Mouse (Mus musculus) heart, postnatal 4 days (tissue): ENCODE data around the gene Saysd1. TPM values are rescaled to one million over a fixed set of nuclear protein-coding genes. Genes with fewer than 3 reads are reported as not detected.

Source experiments
- DNase-seq: peaks from one replicate; pipeline ENCODE4 v3.0.0; 2021
- total RNA-seq, 2 experiments: library from RNA; stranded (reverse); gene quantifications; 2 replicates each; pipeline ENCODE4 v1.2.3; 2021

Gene Saysd1
- total RNA-seq, 2 experiments from 2014 or later, result 2.7 to 3.4 TPM

DNA sequence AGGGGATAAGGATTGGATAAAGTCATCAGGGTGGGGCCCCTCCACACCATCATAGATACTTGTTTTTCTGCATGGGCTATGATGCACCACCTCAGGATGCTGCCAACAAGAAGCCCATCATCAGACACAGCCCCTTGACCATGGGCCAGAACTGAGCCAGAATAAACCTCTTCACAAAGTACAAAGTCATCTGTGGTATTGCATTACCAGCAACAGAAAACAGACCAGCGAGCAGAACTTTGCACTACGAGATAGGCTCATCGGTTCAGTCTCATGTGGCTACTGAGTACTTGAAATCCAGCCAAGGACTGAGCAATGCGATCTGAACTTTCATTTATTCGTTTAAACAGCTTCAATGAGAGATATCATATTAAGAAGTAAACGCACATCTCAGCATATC is 24.4 kb upstream of the Saysd1 start:
- peak; percentile 23 for DNase-seq

GRCm38 (mm10) chr14:20158727-20159681 is 20.7 kb upstream of the Saysd1 start:
- DNase-seq, result peak; percentile 18

GRCm38 (mm10) chr14:20157595-20157994 is 19.3 kb upstream of the Saysd1 start:
- DNase-seq, result no peak

DNA sequence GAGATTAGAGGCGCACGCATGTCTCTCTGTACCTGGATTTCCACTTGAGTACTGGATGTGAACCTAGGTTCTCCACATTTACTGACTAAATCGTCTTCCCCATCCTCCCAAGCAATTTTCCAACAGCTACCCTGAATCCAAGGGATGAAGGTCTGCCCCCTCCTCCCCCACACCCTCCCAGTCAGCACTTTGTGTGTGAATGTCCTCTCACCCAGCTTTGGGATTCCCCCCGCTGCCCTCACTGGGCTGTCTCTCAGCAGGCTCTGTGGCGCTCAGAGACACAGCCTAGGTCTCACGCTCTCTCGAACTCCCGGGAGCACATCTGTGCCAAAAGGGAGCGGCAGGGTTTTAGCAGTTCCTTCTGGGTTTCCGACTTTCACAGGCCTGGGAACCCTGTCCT is 17.4 kb upstream of the Saysd1 start:
- no peak for DNase-seq

DNA sequence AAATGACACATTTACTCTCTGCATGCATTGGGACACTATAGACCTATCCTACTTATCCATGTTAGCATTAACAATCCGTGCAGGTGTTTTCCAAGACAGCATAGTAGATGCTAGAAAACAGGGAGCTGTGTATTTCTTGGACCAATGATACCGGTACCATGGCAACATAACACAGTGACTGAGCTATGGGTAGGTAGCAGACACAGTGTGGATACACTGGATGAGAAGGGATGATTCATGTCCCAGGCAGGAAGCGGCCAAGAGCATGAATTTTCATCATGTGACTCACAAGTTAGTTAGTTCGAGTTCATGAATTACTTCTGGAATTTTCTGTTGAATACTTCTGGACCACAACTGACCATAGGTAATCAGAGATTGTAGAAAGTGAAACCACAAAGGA is 16.6 kb upstream of the Saysd1 start:
- no peak for DNase-seq

DNA sequence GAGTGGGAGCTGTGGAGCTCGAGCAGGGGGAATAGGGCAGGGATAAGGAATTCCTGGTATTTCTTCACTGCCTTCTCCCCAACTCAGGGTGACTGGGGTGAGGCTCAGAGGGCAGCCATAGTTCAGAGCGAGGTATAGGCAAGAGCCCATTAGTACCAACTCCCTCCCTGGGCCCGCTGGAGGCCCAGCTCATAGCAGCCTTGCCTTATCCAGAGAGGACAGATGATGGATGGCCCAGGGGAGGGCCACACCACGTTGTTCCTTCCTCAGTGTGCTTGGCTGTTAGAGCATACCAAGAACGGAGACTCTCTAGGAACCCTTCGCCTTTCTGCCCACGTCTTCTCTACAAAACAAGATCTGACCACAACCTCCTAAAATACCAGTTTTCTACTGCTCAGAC is 15.9 kb upstream of the Saysd1 start:
- no peak for DNase-seq

DNA sequence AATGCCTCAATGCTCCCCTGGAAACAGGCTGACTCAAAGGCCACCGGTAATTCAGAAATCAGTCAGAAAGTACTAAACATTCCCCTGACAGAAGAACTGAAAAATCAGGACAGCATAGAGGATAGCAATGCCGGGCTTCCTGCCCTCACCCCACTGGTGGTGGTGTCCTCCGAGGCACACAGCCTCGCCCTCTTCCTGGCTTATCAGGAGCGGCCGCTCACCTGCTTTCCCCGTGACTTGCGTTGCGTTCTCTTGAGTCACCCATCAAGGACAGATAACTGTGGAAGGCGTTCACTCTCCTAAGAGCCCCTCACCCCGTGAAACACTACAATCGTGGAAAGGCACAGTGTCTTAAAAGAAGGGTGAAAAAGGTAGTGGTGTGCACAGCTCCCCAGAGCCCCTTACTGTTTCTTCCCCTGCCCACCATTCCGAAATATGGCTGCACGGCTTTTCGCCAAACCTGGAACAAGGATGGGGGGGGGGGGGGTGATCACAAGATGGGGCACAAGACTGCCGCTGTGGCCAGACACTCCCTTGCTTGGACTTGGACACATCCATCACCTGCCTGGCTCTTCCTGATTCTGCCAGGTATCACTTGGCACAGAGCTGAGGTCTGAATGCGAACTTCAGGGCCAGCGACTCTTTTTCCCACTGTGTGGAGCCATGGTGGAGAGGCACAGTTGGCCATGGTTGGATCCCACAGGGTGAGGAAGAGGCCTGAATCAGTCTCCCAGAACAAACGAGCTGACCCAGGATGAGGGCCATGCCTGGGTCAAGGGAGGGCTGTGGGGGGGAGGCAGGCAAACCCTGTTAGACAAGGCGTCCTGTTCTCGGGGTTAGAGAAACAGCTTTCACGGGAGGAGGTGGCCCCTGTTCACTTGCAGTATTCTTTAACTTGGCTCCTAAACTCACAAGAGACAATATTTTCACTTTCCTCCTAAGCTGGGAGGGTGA is 11.1 kb upstream of the Saysd1 start:
- no peak for DNase-seq

- no peak for DNase-seq
These were observed 10.2 kb upstream of the Saysd1 start for GRCm38 (mm10) chr14:20148514-20148913.

GRCm38 (mm10) chr14:20147854-20148253 is 9.5 kb upstream of the Saysd1 start:
- DNase-seq, result no peak

DNA sequence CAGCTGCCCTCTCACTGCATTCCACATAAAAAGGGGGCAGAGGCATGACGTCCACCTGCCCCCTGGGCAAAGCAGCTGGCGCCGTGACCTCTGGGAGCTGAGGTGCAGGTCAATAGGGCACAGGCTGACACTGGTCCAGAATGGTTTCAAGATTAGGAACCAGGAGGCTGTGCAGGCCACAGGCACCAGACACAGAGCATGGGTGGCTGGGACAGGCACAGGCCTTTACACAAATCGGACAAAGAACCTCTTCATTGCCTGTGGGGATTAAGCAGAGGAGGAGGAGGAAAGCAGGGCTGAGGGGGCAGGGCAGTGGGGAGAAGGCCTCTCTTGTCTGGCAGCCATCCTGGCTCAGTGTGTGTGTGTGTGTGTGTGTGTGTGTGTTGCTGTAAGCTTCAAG is 5.8 kb upstream of the Saysd1 start:
- DNase-seq, result no peak

DNA sequence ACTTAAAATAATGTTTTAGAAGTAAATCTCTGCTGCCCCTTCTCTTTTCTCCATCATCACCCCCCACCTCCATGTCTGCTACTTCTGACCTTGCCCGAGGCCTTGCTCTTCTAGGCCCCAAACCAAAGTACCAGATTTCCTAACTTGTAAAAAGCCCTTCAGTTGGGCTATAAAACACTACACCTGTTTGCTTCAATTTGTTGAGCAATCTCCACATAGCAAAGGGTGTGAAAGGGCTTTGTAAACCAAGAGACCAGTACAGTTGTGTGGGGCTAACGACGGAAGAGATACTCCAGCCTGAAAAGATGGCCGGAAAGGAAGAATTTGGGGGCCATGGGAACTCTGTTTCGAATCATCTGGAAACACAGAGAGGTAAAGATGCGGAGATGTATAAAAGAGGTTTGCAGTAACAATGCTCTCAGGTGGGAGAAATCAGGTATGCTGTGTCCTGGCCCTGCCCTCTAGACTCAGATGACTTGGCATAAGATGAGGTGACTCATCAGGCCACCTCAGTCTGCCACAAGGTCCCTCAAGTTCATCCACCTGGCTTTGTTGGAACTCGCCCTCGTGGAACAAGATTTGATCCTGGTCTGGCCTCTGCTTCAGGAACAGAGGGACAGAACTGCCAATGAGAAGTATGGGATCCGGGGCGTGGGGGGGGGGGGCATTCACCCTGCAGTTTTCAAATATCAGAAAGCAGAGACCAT is 3.2 kb downstream of the Saysd1 start:
- no peak for DNase-seq

- DNase-seq, result no peak
These were observed 10.2 kb downstream of the Saysd1 start for GRCm38 (mm10) chr14:20128162-20128561.

GRCm38 (mm10) chr14:20127406-20128087 is 10.8 kb downstream of the Saysd1 start:
- no peak for DNase-seq

DNA sequence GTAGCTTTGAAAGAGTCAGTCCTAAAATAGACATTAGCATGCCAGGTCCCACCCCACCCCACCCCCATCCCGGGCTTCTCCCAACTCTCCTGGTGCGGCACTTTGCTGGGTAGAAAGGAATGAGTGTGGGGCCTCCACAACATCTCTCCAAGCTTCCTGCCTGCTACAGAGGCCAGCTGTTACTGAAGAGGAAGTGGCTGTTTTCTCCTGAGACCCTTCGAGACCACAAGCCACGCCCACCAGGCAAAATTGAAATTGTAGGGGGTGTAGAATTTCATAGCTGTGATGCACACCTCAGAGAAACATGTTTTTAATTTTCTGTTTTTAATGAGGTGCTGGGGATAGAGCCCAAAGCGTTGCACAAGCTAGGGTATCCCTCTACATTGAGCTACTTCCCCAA is 17.5 kb downstream of the Saysd1 start:
- no peak for DNase-seq

GRCm38 (mm10) chr14:20120012-20120411 is 18.3 kb downstream of the Saysd1 start:
- DNase-seq, result no peak

DNA sequence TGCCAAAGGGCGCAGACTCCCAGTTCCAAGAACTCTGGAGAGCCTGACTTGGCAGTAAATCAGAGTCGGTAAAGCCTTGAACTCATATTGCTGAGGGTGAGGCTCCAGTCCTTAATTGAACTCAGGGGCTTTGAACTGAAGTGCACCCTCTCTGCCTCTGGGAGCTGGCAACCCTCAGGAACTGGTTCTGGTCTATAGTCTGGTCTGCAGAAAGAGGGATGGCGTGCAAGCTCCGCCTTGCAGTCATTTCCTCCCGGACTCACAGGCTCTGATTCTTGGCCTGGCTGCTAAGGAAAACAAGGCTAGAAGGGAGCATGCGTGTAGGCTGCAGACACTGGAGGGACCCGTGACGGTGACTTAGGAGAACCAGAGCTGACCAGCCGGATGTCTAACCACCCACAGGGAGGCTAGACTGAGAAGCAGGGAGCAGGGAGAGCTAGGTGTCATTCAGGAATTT is 22.2 kb downstream of the Saysd1 start:
- DNase-seq, result peak; percentile 17

GRCm38 (mm10) chr14:20114951-20115350 is 23.4 kb downstream of the Saysd1 start:
- no peak for DNase-seq

GRCm38 (mm10) chr14:20113964-20114363 is 24.4 kb downstream of the Saysd1 start:
- peak; percentile 91 for DNase-seq

GRCm38 (mm10) chr14:20113189-20113961 is 25.0 kb downstream of the Saysd1 start:
- no peak for DNase-seq

DNA sequence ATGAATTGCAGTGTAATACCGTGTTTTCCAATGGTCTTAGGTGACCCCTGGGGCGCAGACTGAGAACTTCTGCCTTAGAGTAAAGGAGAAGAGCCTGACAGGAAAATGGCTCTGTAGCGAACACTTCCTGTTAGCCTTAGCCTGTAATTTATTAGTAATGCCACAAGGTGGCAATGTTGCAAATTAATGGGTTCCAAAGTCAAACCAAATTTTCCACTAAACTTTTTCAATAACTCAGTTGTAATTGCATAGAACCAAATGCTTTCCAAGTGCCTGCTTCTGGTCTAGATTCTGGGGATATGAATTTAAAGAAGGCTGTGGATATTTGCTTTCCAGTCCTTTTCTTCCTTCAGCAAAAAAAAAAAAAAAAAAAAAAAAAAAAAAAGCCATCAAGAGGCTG is 26.1 kb downstream of the Saysd1 start:
- DNase-seq, result no peak

DNA sequence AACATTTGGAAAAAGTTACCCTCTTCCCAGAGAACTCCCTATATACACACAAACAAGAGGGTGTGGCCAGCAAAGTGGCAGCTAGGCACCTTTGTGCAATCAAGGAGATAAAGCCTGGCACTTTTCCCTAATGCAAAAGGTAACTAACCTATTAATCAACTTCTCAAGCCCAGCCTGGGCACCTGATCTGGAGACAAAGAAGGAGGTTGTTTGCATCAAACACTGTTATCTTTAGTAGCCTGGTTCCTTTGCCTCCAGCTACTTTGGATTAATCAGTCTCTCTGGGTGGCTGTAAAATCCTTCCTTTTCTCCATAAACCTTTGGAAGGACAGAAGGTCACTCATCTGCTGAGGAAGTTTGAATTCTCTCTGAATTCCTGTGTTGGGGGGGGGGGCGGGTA is 27.4 kb downstream of the Saysd1 start:
- DNase-seq, result no peak
